Mouse (Mus musculus): ENCODE measurements around the gene Col4a3bp. TPM values are rescaled to one million over a fixed set of nuclear protein-coding genes. Genes with fewer than 3 reads are reported as not detected.

Gene Col4a3bp
- polyA plus RNA-seq, 1 experiment = 54.8 TPM

- 58% methylated on average over 9 of the region's 9 CpGs for WGBS
- Histone ChIP-seq H3K4me1 (ENCODE audit: control insufficient read depth, insufficient read depth, low read length) (no peaks in the 10 kb centered on the region), H3K4me3 (replicated peaks; ENCODE audit: insufficient read depth, low read depth, low read length) (no peak overlapping the region), H3K27ac (ENCODE audit: insufficient read depth, low read length) (no peak overlapping the region), H3K27me3 (ENCODE audit: control insufficient read depth, insufficient read depth, low read length) (no peaks in the 10 kb centered on the region)
- TF ChIP-seq CTCF (IDR thresholded peaks at IDR 0.05; ENCODE audit: borderline replicate concordance, insufficient read depth, low read depth, low read length) (no peak), POLR2A (IDR thresholded peaks at IDR 0.05; ENCODE audit: borderline replicate concordance, insufficient read depth, low read length) (no peak)
- no peak for DNase-seq
Measured at GRCm38 (mm10) chr13:96680163-96681087, 138.0 kb downstream of the Col4a3bp start.

GRCm38 (mm10) chr13:96681088-96681620 is 138.7 kb downstream of the Col4a3bp start:
- TF ChIP-seq CTCF (IDR thresholded peaks at IDR 0.05; ENCODE audit: borderline replicate concordance, insufficient read depth, low read depth, low read length) (no peak), POLR2A (IDR thresholded peaks at IDR 0.05; ENCODE audit: borderline replicate concordance, insufficient read depth, low read length) (no peak)

GRCm38 (mm10) chr13:96684779-96685178 is 142.4 kb downstream of the Col4a3bp start:
- H3K4me1 ChIP-seq (ENCODE audit: control insufficient read depth, insufficient read depth, low read length) = no peaks in the 10 kb centered on the region
- no peak overlapping the region for H3K4me3 ChIP-seq (replicated peaks; ENCODE audit: insufficient read depth, low read depth, low read length)
- DNase-seq = no peak
- WGBS = 87% methylated on average over 5 of the region's 5 CpGs
- H3K27ac ChIP-seq (ENCODE audit: insufficient read depth, low read length) = no peak overlapping the region
- TF ChIP-seq POLR2A (IDR thresholded peaks at IDR 0.05; ENCODE audit: borderline replicate concordance, insufficient read depth, low read length) (no peak), CTCF (IDR thresholded peaks at IDR 0.05; ENCODE audit: borderline replicate concordance, insufficient read depth, low read depth, low read length) (no peak)
- no peaks in the 10 kb centered on the region for H3K27me3 ChIP-seq (ENCODE audit: control insufficient read depth, insufficient read depth, low read length)

More at GRCm38 (mm10) chr13:96681088-96681620, 138.7 kb downstream of the Col4a3bp start:
- DNase-seq = no peak
- H3K27ac ChIP-seq (ENCODE audit: insufficient read depth, low read length) = no peak overlapping the region
- H3K4me3 ChIP-seq (replicated peaks; ENCODE audit: insufficient read depth, low read depth, low read length) = no peak overlapping the region
- no peaks in the 10 kb centered on the region for H3K4me1 ChIP-seq (ENCODE audit: control insufficient read depth, insufficient read depth, low read length)
- no peaks in the 10 kb centered on the region for H3K27me3 ChIP-seq (ENCODE audit: control insufficient read depth, insufficient read depth, low read length)

GRCm38 (mm10) chr13:96687261-96687660 is 144.8 kb downstream of the Col4a3bp start:
- no peak for TF ChIP-seq CTCF (IDR thresholded peaks at IDR 0.05; ENCODE audit: borderline replicate concordance, insufficient read depth, low read depth, low read length)
- TF ChIP-seq POLR2A (IDR thresholded peaks at IDR 0.05; ENCODE audit: borderline replicate concordance, insufficient read depth, low read length) = no peak
- Histone ChIP-seq H3K4me3 (replicated peaks; ENCODE audit: insufficient read depth, low read depth, low read length) (no peak overlapping the region), H3K4me1 (ENCODE audit: control insufficient read depth, insufficient read depth, low read length) (no peaks in the 10 kb centered on the region), H3K27ac (ENCODE audit: insufficient read depth, low read length) (no peak overlapping the region), H3K27me3 (ENCODE audit: control insufficient read depth, insufficient read depth, low read length) (no peaks in the 10 kb centered on the region)
- DNase-seq = no peak
- WGBS = 94% methylated on average over 9 of the region's 9 CpGs

Other genes starting within 250 kb of the Col4a3bp start
- gene Poc5, start 154.3 kb upstream of the Col4a3bp start, polyA plus RNA-seq (2012; rRNA removed) = 20.4 and 22.7 TPM in 2 replicates
- gene Ankdd1b, start 71.4 kb upstream of the Col4a3bp start, polyA plus RNA-seq (2012; rRNA removed) = 0.10 and 0.33 TPM in 2 replicates
- not detected in 2 replicates for gene Gm17622, start 51.9 kb upstream of the Col4a3bp start, polyA plus RNA-seq (2012; rRNA removed)
- 8.0 and 8.7 TPM in 2 replicates for gene Polk, start within 50 bp of the Col4a3bp start, polyA plus RNA-seq (2012; rRNA removed)
- 39.9 and 42.0 TPM in 2 replicates for gene Hmgcr, start 128.3 kb downstream of the Col4a3bp start, polyA plus RNA-seq (2012; rRNA removed)
- not detected in 2 replicates for gene Ankrd31, start 205.7 kb downstream of the Col4a3bp start, polyA plus RNA-seq (2012; rRNA removed)

Measured in cerebellum, adult 2 months (tissue).